Mouse (Mus musculus): Measurements from ENCODE around the gene Tmem211. TPM values are rescaled to one million over a fixed set of nuclear protein-coding genes. Genes with fewer than 3 reads are reported as not detected.
A peak's percentile ranks its signal among the peaks of the same experiment; 100 is the strongest.

Gene Tmem211
- polyA plus RNA-seq, 1 experiment from 2014 or later = not detected

GRCm38 (mm10) chr5:113216328-113216960 lies 10.3 kb upstream of the Tmem211 start:
- no peak for ATAC-seq
- H3K4me1 ChIP-seq (replicated peaks; ENCODE audit: control insufficient read depth, insufficient read depth, low read length) = 0 out of 2 replicates have a peak, but pooled peaks cover 8% of the 10 kb centered on the region
- peak overlapping the region; percentile 38; the same call in 1 of the 2 replicates for H3K4me3 ChIP-seq (ENCODE audit: low read depth, low read length)

GRCm38 (mm10) chr5:113217076-113217475 lies 9.6 kb upstream of the Tmem211 start:
- no peaks in the 10 kb centered on the region for H3K27me3 ChIP-seq (replicated peaks; ENCODE audit: control insufficient read depth, insufficient read depth, low read length)
- H3K9ac ChIP-seq (ENCODE audit: low read depth, low read length) = 0 out of 2 replicates have a peak overlapping the region, but pooled peaks have one; percentile 26
- no peaks in the 10 kb centered on the region for H3K9me3 ChIP-seq (ENCODE audit: control insufficient read depth)
- H3K4me2 ChIP-seq (replicated peaks; ENCODE audit: low read depth) = peak overlapping the region; percentile 66
- peak overlapping the region; percentile 82 for H3K27ac ChIP-seq (ENCODE audit: low read depth, low read length)
- 0 out of 2 replicates have a peak, but pooled peaks have one; percentile 9 for TF ChIP-seq CTCF (IDR thresholded peaks at IDR 0.05; ENCODE audit: low read depth)
- H3K36me3 ChIP-seq (ENCODE audit: control insufficient read depth, insufficient read depth) = peaks cover 5% of the 10 kb centered on the region; the same call in 1 of the 2 replicates
- no peak for ATAC-seq
- H3K4me1 ChIP-seq (replicated peaks; ENCODE audit: control insufficient read depth, insufficient read depth, low read length) = 0 out of 2 replicates have a peak, but pooled peaks cover 8% of the 10 kb centered on the region
- H3K4me3 ChIP-seq (ENCODE audit: low read depth, low read length) = peak overlapping the region; percentile 38; the same call in 1 of the 2 replicates
- 43% methylated on average over 12 of the region's 12 CpGs for WGBS

More at GRCm38 (mm10) chr5:113216328-113216960, 10.3 kb upstream of the Tmem211 start:
- peak overlapping the region; percentile 82 for H3K27ac ChIP-seq (ENCODE audit: low read depth, low read length)
- H3K36me3 ChIP-seq (ENCODE audit: control insufficient read depth, insufficient read depth) = peaks cover 5% of the 10 kb centered on the region; the same call in 1 of the 2 replicates
- 42% methylated on average over 14 of the region's 14 CpGs for WGBS
- no peak overlapping the region for H3K9ac ChIP-seq (ENCODE audit: low read depth, low read length)
- TF ChIP-seq CTCF (IDR thresholded peaks at IDR 0.05; ENCODE audit: low read depth) = no peak
- no peaks in the 10 kb centered on the region for H3K27me3 ChIP-seq (replicated peaks; ENCODE audit: control insufficient read depth, insufficient read depth, low read length)
- no peaks in the 10 kb centered on the region for H3K9me3 ChIP-seq (ENCODE audit: control insufficient read depth)
- H3K4me2 ChIP-seq (replicated peaks; ENCODE audit: low read depth) = peak overlapping the region; percentile 66

GRCm38 (mm10) chr5:113218617-113219235 lies 8.0 kb upstream of the Tmem211 start:
- peak; percentile 43 for ATAC-seq
- Histone ChIP-seq H3K4me3 (ENCODE audit: low read depth, low read length) (peak overlapping the region; percentile 38), H3K9me3 (ENCODE audit: control insufficient read depth) (no peaks in the 10 kb centered on the region), H3K9ac (ENCODE audit: low read depth, low read length) (peak overlapping the region; percentile 53), H3K27me3 (replicated peaks; ENCODE audit: control insufficient read depth, insufficient read depth, low read length) (no peaks in the 10 kb centered on the region), H3K4me2 (replicated peaks; ENCODE audit: low read depth) (peak overlapping the region; percentile 66), H3K4me1 (replicated peaks; ENCODE audit: control insufficient read depth, insufficient read depth, low read length) (0 out of 2 replicates have a peak, but pooled peaks cover 8% of the 10 kb centered on the region), H3K27ac (ENCODE audit: low read depth, low read length) (peak overlapping the region; percentile 95), H3K36me3 (ENCODE audit: control insufficient read depth, insufficient read depth) (peaks cover 5% of the 10 kb centered on the region; the same call in 1 of the 2 replicates)
- WGBS = 24% methylated on average over 17 of the region's 17 CpGs
- no peak for TF ChIP-seq CTCF (IDR thresholded peaks at IDR 0.05; ENCODE audit: low read depth)

GRCm38 (mm10) chr5:113219450-113219849 lies 7.3 kb upstream of the Tmem211 start:
- peak overlapping the region; percentile 66 for H3K4me2 ChIP-seq (replicated peaks; ENCODE audit: low read depth)
- ATAC-seq = peak; percentile 75
- H3K9ac ChIP-seq (ENCODE audit: low read depth, low read length) = peak overlapping the region; percentile 53
- H3K4me1 ChIP-seq (replicated peaks; ENCODE audit: control insufficient read depth, insufficient read depth, low read length) = 0 out of 2 replicates have a peak, but pooled peaks cover 8% of the 10 kb centered on the region
- peak overlapping the region; percentile 96 for H3K27ac ChIP-seq (ENCODE audit: low read depth, low read length)
- H3K4me3 ChIP-seq (ENCODE audit: low read depth, low read length) = peak overlapping the region; percentile 38
- H3K27me3 ChIP-seq (replicated peaks; ENCODE audit: control insufficient read depth, insufficient read depth, low read length) = no peaks in the 10 kb centered on the region
- H3K9me3 ChIP-seq (ENCODE audit: control insufficient read depth) = no peaks in the 10 kb centered on the region
- WGBS = 40% methylated on average over 6 of the region's 6 CpGs
- peaks cover 2% of the 10 kb centered on the region; the same call in 1 of the 2 replicates for H3K36me3 ChIP-seq (ENCODE audit: control insufficient read depth, insufficient read depth)
- TF ChIP-seq CTCF (IDR thresholded peaks at IDR 0.05; ENCODE audit: low read depth) = no peak

GRCm38 (mm10) chr5:113219876-113220275 lies 6.8 kb upstream of the Tmem211 start:
- no peaks in the 10 kb centered on the region for H3K9me3 ChIP-seq (ENCODE audit: control insufficient read depth)
- H3K4me3 ChIP-seq (ENCODE audit: low read depth, low read length) = peak overlapping the region; percentile 76; the same call in 1 of the 2 replicates
- H3K4me2 ChIP-seq (replicated peaks; ENCODE audit: low read depth) = peak overlapping the region; percentile 96
- peak overlapping the region; percentile 96 for H3K27ac ChIP-seq (ENCODE audit: low read depth, low read length)
- TF ChIP-seq CTCF (IDR thresholded peaks at IDR 0.05; ENCODE audit: low read depth) = no peak
- H3K36me3 ChIP-seq (ENCODE audit: control insufficient read depth, insufficient read depth) = no peaks in the 10 kb centered on the region
- no peak overlapping the region for H3K9ac ChIP-seq (ENCODE audit: low read depth, low read length)
- H3K27me3 ChIP-seq (replicated peaks; ENCODE audit: control insufficient read depth, insufficient read depth, low read length) = no peaks in the 10 kb centered on the region
- H3K4me1 ChIP-seq (replicated peaks; ENCODE audit: control insufficient read depth, insufficient read depth, low read length) = 0 out of 2 replicates have a peak, but pooled peaks cover 8% of the 10 kb centered on the region
- 23% methylated on average over 7 of the region's 7 CpGs for WGBS
- ATAC-seq = no peak
